Mouse (Mus musculus): ENCODE data around the gene Diaph2. TPM values are rescaled to one million over a fixed set of nuclear protein-coding genes. Genes with fewer than 3 reads are reported as not detected.
"Not testable (repeated sequence)": the region's sequence is repeated elsewhere in the genome, so short reads cannot be mapped to it uniquely, and the experiment has no call there.

Gene Diaph2
- polyA plus RNA-seq, 1 experiment from 2014 or later: 7.7 TPM

- Histone ChIP-seq H3K36me3 (no peaks in the 10 kb centered on the region), H3K4me1 (no peaks in the 10 kb centered on the region), H3K4me2 (replicated peaks) (no peak overlapping the region), H3K27me3 (no peaks in the 10 kb centered on the region), H3K27ac (no peak overlapping the region), H3K9ac (no peak overlapping the region), H3K4me3 (no peak overlapping the region), H3K9me3 (no peaks in the 10 kb centered on the region)
- 51% methylated on average over 7 of the region's 7 CpGs for whole genome bisulfite sequencing
- ATAC-seq (ENCODE audit: insufficient number of reproducible peaks, insufficient read depth, low FRiP score, low TSS enrichment): no peak
Observed at GRCm38 (mm10) chrX:130351480-130351879, 601.9 kb downstream of the Diaph2 start.

DNA sequence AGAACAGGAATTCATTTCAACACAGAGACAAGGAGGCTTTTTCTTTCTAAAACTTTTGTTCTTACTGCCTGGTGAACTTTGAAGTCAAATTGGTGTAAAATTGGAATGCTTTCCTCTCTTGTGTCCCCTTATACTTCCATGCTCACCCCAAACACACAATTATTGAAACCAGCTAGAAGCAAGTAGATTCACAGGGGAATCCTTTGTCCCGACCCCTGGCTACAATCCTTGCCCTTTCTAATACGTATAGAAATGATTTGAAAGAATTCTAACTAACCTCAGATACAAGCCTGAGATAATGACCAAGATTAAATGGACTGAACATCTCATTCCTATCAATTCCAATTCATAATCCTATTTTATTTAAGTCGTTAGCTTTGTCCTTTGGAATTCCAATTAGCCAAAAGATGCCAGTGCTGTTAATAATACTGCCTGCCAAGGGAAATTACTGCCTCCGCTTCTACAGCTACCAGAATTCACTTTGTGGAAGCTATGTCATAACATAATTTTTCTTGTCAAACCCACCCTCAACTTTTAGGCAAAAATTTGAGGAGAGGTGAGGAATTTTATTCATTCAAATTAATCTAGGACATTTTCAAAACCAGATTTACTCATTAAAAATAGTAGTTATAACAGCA is 644.1 kb downstream of the Diaph2 start:
- Histone ChIP-seq H3K4me1 (no peaks in the 10 kb centered on the region), H3K9ac (no peak overlapping the region), H3K27me3 (no peaks in the 10 kb centered on the region), H3K4me3 (no peak overlapping the region), H3K4me2 (replicated peaks) (no peak overlapping the region), H3K27ac (no peak overlapping the region), H3K9me3 (no peaks in the 10 kb centered on the region), H3K36me3 (no peaks in the 10 kb centered on the region)
- ATAC-seq (ENCODE audit: insufficient number of reproducible peaks, insufficient read depth, low FRiP score, low TSS enrichment): no peak
- WGBS: 52% methylated on average over 4 of the region's 4 CpGs

- H3K4me1 ChIP-seq: no peaks in the 10 kb centered on the region
- no peaks in the 10 kb centered on the region for H3K9me3 ChIP-seq
- 60% methylated on average over 3 of the region's 3 CpGs for WGBS
- H3K4me2 ChIP-seq (replicated peaks): no peak overlapping the region
- H3K4me3 ChIP-seq: no peak overlapping the region
- H3K27me3 ChIP-seq: no peaks in the 10 kb centered on the region
- no peak for ATAC-seq (ENCODE audit: insufficient number of reproducible peaks, insufficient read depth, low FRiP score, low TSS enrichment)
- no peak overlapping the region for H3K9ac ChIP-seq
- no peak overlapping the region for H3K27ac ChIP-seq
- H3K36me3 ChIP-seq: no peaks in the 10 kb centered on the region
Observed at GRCm38 (mm10) chrX:130403214-130403613, 653.7 kb downstream of the Diaph2 start.

DNA sequence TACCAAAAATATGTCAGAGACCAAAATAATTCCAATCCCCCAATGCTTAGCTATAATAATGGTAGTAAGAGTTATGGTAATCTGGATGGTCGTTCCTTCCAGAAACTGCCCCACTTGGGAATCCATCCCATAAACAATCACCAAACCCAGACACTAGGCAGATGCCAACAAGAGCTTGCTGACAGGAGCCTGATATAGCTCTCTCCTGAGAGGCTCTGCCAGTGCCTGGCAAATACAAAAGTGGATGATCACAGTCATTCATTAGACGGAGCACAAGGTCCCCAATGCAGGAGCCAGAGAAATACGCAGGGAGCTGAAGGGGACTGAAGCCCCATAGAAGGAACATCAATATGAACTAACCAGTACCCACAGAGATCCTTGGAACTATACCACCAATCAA is 657.9 kb downstream of the Diaph2 start:
- not testable (repeated sequence) for H3K4me2 ChIP-seq (replicated peaks); H3K36me3 ChIP-seq; H3K9me3 ChIP-seq; H3K27me3 ChIP-seq; ATAC-seq (ENCODE audit: insufficient number of reproducible peaks, insufficient read depth, low FRiP score, low TSS enrichment); H3K9ac ChIP-seq; H3K27ac ChIP-seq; H3K4me1 ChIP-seq; H3K4me3 ChIP-seq
- WGBS: 88% methylated on average over 3 of the region's 3 CpGs

- H3K9me3 ChIP-seq: no peaks in the 10 kb centered on the region
- no peaks in the 10 kb centered on the region for H3K4me1 ChIP-seq
- no peak overlapping the region for H3K4me3 ChIP-seq
- no peak overlapping the region for H3K4me2 ChIP-seq (replicated peaks)
- 93% methylated on average over 1 of the region's 1 CpGs for WGBS
- ATAC-seq (ENCODE audit: insufficient number of reproducible peaks, insufficient read depth, low FRiP score, low TSS enrichment): no peak
- H3K9ac ChIP-seq: no peak overlapping the region
- H3K36me3 ChIP-seq: no peaks in the 10 kb centered on the region
- no peak overlapping the region for H3K27ac ChIP-seq
- H3K27me3 ChIP-seq: no peaks in the 10 kb centered on the region
Observed at GRCm38 (mm10) chrX:130408985-130409384, 659.4 kb downstream of the Diaph2 start.

- 84% methylated on average over 2 of the region's 2 CpGs for WGBS
- Histone ChIP-seq H3K4me2 (replicated peaks) (no peak overlapping the region), H3K27ac (no peak overlapping the region), H3K27me3 (no peaks in the 10 kb centered on the region), H3K9ac (no peak overlapping the region), H3K4me1 (no peaks in the 10 kb centered on the region), H3K4me3 (no peak overlapping the region), H3K36me3 (no peaks in the 10 kb centered on the region), H3K9me3 (no peaks in the 10 kb centered on the region)
- ATAC-seq (ENCODE audit: insufficient number of reproducible peaks, insufficient read depth, low FRiP score, low TSS enrichment): no peak
Observed at GRCm38 (mm10) chrX:130423134-130423533, 673.6 kb downstream of the Diaph2 start.

- ATAC-seq (ENCODE audit: insufficient number of reproducible peaks, insufficient read depth, low FRiP score, low TSS enrichment): no peak
- no peaks in the 10 kb centered on the region for H3K4me1 ChIP-seq
- 66% methylated on average over 4 of the region's 4 CpGs for WGBS
- H3K9ac ChIP-seq: no peak overlapping the region
- H3K4me2 ChIP-seq (replicated peaks): no peak overlapping the region
- no peaks in the 10 kb centered on the region for H3K27me3 ChIP-seq
- no peaks in the 10 kb centered on the region for H3K36me3 ChIP-seq
- no peak overlapping the region for H3K27ac ChIP-seq
- H3K9me3 ChIP-seq: no peaks in the 10 kb centered on the region
- no peak overlapping the region for H3K4me3 ChIP-seq
Observed at GRCm38 (mm10) chrX:130451822-130452487, 702.4 kb downstream of the Diaph2 start.

- no peaks in the 10 kb centered on the region for H3K36me3 ChIP-seq
- no peak overlapping the region for H3K9ac ChIP-seq
- H3K4me2 ChIP-seq (replicated peaks): no peak overlapping the region
- H3K4me1 ChIP-seq: no peaks in the 10 kb centered on the region
- no peak for ATAC-seq (ENCODE audit: insufficient number of reproducible peaks, insufficient read depth, low FRiP score, low TSS enrichment)
- no peak overlapping the region for H3K27ac ChIP-seq
- H3K9me3 ChIP-seq: no peaks in the 10 kb centered on the region
- WGBS: 83% methylated on average over 4 of the region's 4 CpGs
- no peak overlapping the region for H3K4me3 ChIP-seq
- no peaks in the 10 kb centered on the region for H3K27me3 ChIP-seq
Observed at GRCm38 (mm10) chrX:130452488-130452823, 702.9 kb downstream of the Diaph2 start.

DNA sequence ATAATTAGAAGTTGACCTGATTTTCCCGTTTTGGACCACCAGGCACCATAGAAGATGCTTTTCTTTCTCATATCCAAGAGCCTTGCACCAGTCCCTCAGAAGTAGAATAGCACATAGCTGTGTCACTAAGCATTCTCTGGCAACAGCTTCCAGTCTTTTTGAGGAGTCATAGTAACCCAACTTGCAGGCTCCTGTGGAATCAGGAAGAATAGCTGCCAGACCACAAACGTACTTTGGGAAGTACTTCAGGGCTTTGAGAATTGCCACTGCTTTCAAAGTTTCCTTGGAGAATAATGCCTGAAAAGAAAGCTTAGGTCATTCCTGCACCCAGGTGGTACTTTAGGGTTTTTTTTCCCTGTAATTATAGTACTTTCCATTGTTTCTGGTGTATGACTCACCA is 723.6 kb downstream of the Diaph2 start:
- no peaks in the 10 kb centered on the region for H3K9me3 ChIP-seq
- H3K27me3 ChIP-seq: no peaks in the 10 kb centered on the region
- no peak overlapping the region for H3K4me2 ChIP-seq (replicated peaks)
- no peak overlapping the region for H3K27ac ChIP-seq
- no peaks in the 10 kb centered on the region for H3K4me1 ChIP-seq
- H3K4me3 ChIP-seq: no peak overlapping the region
- no peak overlapping the region for H3K9ac ChIP-seq
- no peaks in the 10 kb centered on the region for H3K36me3 ChIP-seq
- ATAC-seq (ENCODE audit: insufficient number of reproducible peaks, insufficient read depth, low FRiP score, low TSS enrichment): no peak
- 50% methylated on average over 2 of the region's 2 CpGs for WGBS

GRCm38 (mm10) chrX:130480877-130481276 is 731.3 kb downstream of the Diaph2 start:
- no peaks in the 10 kb centered on the region for H3K9me3 ChIP-seq
- H3K4me3 ChIP-seq: no peak overlapping the region
- ATAC-seq (ENCODE audit: insufficient number of reproducible peaks, insufficient read depth, low FRiP score, low TSS enrichment): no peak
- H3K36me3 ChIP-seq: no peaks in the 10 kb centered on the region
- H3K27ac ChIP-seq: no peak overlapping the region
- H3K4me1 ChIP-seq: no peaks in the 10 kb centered on the region
- H3K9ac ChIP-seq: no peak overlapping the region
- H3K4me2 ChIP-seq (replicated peaks): no peak overlapping the region
- WGBS: 92% methylated on average over 1 of the region's 1 CpGs
- H3K27me3 ChIP-seq: no peaks in the 10 kb centered on the region

DNA sequence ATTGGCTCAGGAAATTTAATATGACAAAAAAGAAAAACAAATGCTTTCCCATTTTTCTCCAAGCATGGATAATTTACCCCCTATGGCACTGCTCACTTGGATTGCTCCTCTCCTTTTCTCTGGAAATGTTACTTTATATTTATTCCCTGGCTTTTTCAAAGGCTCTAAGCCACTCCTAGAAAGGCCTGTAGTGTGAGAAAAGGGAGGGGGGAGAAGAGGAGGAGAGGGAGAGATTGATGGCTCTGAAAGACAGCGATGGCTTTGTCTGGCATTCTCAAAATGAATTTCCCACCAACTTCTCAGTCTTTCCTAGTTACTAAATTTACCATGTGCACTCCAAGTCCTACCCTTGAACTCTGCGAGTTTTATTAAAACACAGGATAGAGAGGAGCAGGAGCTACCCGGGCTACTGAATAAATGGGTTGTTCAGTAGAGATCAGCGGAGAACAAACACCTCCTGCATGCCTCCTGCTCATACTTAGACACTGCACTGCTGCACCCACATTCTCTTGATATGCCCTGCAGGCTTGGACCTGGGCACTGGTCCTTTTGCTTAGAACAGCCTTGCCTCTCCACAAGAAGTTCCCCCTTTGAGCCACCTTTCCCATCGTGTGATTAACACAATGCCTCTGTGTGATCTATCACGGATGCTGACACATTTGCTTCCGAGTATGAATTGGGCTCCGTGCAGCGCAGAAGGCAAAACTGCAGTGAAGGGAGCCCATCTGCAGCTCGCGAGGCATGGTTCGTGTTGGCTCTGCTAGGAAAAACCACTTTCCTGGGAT is 753.3 kb downstream of the Diaph2 start:
- no peak for ATAC-seq (ENCODE audit: insufficient number of reproducible peaks, insufficient read depth, low FRiP score, low TSS enrichment)
- no peak overlapping the region for H3K27ac ChIP-seq

GRCm38 (mm10) chrX:130503465-130503860 is 753.9 kb downstream of the Diaph2 start:
- ATAC-seq (ENCODE audit: insufficient number of reproducible peaks, insufficient read depth, low FRiP score, low TSS enrichment): no peak
- no peaks in the 10 kb centered on the region for H3K9me3 ChIP-seq
- H3K36me3 ChIP-seq: no peaks in the 10 kb centered on the region
- H3K4me3 ChIP-seq: no peak overlapping the region
- no peaks in the 10 kb centered on the region for H3K27me3 ChIP-seq
- H3K27ac ChIP-seq: no peak overlapping the region
- no peak overlapping the region for H3K4me2 ChIP-seq (replicated peaks)
- WGBS: 65% methylated on average over 3 of the region's 3 CpGs
- H3K4me1 ChIP-seq: no peaks in the 10 kb centered on the region
- H3K9ac ChIP-seq: no peak overlapping the region

More for the DNA sequence above, 753.3 kb downstream of the Diaph2 start:
- Histone ChIP-seq H3K9ac (no peak overlapping the region), H3K36me3 (no peaks in the 10 kb centered on the region), H3K27me3 (no peaks in the 10 kb centered on the region), H3K4me1 (no peaks in the 10 kb centered on the region), H3K4me3 (no peak overlapping the region), H3K9me3 (no peaks in the 10 kb centered on the region), H3K4me2 (replicated peaks) (no peak overlapping the region)
- WGBS: 65% methylated on average over 12 of the region's 12 CpGs
